Mouse (Mus musculus) c-Kit-positive CD71-positive TER-119-positive erythroid progenitor cells, embryonic 14.5 days (primary cell): ENCODE data around the gene Ankrd12.

Source experiments
- DNase-seq: peaks from one replicate; pipeline ENCODE4 v3.0.0-alpha.2; 2013; ENCODE audit warnings: low spot score

The Ankrd12 gene

DNA sequence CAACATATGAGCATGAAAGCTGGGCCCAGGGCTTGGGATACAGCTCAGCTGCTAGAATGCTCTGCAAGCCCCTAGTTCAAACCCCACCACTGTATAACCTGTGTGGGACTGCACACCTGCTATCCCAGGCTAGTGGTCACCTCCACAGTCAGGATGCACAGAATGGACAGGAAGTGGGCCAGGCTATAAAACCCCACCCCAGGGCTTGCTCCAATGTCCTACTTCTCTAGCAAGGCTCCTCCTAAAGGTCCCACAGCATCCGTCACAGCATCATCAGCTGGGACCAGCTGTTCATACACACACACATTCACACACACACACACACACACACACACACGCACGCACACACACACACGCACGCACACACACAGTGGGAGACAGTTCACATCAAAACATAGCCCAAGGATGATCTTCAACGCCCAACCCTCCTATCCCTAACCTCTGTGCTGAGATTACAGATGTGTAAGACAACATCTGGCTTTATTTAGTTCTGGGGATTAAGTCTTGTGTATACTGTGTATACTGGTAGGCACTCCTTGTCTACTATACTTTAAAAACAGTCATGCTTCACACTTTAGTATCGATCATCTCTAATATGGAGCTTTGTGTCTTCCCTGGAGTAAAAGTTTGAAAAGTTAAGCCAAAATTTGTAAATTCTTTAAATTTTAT, 146.6 kb downstream of the Ankrd12 start:
- no peak for DNase-seq

DNA sequence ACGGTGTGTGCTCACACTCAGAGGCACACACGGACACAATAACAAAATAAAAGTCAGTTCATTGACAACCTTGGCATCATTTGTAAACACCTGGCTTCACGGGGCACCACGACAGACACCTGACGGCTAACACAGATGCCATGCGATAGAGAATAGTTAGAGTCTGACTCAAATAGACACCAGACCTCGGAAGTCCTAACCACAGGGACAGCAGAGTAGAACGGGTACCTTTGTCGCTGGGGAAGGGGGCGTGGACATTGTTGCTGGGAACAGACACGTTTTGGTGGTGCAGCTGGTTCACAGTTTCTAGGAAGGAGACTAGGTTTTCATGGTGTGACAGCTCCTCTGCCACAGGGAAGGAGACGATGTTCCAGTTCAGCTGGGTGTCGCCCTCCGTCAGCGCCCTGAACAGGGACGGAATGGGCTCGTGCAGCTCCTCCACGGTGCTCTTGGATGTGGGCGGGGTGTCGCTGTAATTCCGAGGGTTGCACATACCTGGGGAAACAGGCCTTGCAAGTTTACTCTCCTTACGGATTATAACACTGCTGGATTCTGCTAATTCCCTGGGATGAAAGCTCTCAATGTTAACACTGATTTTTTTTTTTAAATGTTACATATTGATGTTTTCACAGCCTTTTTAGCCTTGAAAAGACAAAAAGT, 147.4 kb downstream of the Ankrd12 start:
- DNase-seq = no peak

DNA sequence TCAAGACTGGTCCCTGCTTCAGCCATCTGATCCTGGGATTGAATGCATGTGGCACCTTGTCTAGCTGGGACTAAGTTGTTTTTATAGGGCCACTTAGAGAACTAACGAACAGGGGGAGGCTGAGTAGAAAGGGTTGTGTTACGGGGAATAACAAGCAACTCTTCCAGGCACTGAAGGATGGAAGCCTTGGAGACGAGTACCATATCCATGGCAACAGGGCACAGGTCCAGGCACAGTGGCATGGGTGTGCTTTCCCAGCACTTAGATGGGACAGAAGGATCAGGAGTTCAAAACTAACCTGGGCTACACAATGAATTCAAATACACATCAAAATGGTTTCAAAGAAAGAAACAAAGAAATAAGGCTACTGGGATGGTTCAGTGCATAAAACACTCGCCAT, 149.8 kb downstream of the Ankrd12 start:
- DNase-seq = no peak

DNA sequence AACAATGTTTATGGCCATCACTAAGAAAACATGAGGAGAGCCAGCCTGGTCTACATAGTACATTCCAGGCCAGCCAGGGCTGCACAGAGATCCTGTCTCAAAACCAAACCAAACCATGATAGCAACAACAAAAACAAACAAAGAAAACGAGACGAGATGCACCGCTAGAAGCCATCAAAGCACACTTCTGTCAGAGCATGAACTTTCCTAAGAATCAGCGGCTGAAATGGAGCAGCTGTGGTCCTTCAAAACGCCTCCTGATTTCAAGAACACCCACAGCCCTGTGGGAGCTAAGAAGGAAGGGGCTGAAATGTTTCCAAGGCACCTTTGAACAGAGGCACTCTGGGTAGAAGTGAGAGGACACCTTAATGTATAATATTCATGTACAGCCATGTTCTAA, 152.7 kb downstream of the Ankrd12 start:
- DNase-seq = no peak

DNA sequence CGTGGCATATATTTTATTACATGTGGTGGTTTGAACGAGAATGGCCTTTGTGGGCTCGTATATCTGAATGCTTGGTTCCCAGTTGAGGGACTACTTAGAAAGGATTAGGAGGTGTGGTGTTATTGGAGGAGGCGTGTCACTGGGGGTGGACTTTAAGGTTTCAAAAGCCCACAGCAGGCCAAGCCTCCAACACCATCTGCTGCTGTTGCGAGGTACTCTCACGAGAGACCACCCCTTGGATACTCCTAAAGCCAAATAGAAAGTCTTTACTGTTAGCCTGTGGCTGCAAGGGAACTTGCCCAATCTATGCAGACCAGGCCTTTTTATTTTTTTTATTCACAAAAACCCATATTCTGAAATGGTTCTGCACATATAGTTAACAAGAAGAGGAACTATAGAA, 154.9 kb downstream of the Ankrd12 start:
- no peak for DNase-seq

DNA sequence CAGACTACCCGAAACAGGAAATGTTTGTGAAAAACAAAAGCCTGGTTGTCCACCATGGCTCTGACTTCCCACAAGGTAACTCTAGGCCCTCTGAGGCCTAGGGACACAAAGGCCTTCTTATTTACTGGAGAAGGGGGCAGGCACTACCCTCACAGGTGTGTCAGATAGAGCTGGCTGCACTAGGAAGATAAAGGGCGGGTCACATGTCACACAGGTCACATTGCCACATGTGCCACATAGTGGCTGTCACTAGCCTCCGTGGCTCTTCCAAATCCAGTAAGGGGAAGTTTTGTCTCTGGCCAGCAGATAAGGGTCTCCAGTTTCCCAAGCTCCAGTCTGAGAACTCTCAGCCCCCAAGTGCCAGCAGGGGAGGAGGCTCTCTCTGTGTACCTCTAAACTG, 157.7 kb downstream of the Ankrd12 start:
- peak; percentile 55 for DNase-seq

DNA sequence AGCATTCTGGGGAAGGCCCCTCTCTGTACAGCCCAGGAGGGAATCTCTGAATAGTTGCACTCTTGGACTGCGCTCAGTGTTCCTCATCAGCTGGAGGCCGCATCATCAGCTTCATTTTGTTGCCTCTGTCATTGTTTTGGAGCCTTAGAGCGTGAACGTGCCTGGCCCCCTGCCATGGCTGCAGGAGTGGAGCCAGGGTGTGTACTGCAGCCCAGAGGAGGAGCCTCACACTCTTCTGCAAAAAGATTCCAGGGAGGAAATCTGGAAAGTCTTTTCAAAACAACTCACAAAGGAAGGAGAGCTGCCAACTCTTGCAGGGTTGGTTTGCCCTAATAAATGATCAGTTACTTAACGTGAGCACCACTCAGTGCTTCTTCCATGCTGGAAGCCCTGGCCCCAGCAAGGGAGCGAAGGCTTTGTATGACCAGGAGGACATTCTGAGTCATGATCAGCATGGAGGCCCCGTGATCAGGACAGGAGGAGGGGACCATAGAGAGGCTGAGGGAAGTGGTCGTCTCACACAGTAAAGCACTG, 160.7 kb downstream of the Ankrd12 start:
- no peak for DNase-seq
